Mouse (Mus musculus): ENCODE data around the gene Gm13124. TPM values are rescaled to one million over a fixed set of nuclear protein-coding genes. Genes with fewer than 3 reads are reported as not detected.
"Not testable (repeated sequence)": the region's sequence is repeated elsewhere in the genome, so short reads cannot be mapped to it uniquely, and the experiment has no call there.

The Gm13124 gene
- polyA plus RNA-seq, 1 experiment from 2014 or later = not detected

- 90% methylated on average over 13 of the region's 13 CpGs for WGBS
- H3K9me3 ChIP-seq (ENCODE audit: control insufficient read depth, low read length); H3K9ac ChIP-seq (ENCODE audit: low read length); DNase-seq (ENCODE audit: low spot score); H3K4me2 ChIP-seq (ENCODE audit: low read length); H3K4me3 ChIP-seq (ENCODE audit: low read depth, low read length); H3K36me3 ChIP-seq (ENCODE audit: control insufficient read depth, insufficient read depth, low read length); H3K4me1 ChIP-seq (replicated peaks; ENCODE audit: control insufficient read depth, insufficient read depth, low read length); ATAC-seq (replicated peaks; ENCODE audit: low FRiP score, low TSS enrichment, low read depth); H3K27ac ChIP-seq (ENCODE audit: low read depth); H3K27me3 ChIP-seq (replicated peaks; ENCODE audit: control insufficient read depth, insufficient read depth, low read length): not testable (repeated sequence)
These were observed 19.6 kb downstream of the Gm13124 start for GRCm38 (mm10) chr4:144545339-144545738.

DNA sequence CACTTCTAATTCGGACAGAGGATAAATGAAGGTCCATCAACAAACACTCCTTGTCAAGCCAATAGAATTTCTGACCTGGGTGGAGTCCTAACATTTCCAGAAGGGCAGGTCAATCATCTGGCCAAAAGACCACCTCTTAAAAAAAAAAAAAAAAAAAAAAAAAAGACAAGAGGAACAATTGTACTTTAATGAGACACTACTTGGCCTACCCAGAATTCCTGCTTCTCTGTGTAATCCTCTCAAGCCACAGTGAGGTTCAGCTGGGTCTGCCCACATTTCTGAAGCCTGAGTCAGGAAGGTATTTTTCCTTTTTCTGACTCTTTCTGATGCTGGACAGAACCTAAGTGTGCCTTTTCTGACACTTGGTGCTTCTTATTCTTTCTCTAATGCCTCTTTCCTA is 20.2 kb downstream of the Gm13124 start:
- 89% methylated on average over 1 of the region's 1 CpGs for WGBS
- no peaks in the 10 kb centered on the region for H3K9me3 ChIP-seq (ENCODE audit: control insufficient read depth, low read length)

GRCm38 (mm10) chr4:144519522-144519921 is 45.4 kb downstream of the Gm13124 start, which contains the start of gene 9430007A20Rik:
9430007A20Rik (plus strand) TSS chr4:144519822.
- Histone ChIP-seq H3K9ac (ENCODE audit: low read length) (no peak within 1 kb of the TSS), H3K27ac (ENCODE audit: low read depth) (no peak within 1 kb of the TSS), H3K9me3 (ENCODE audit: control insufficient read depth, low read length) (no peaks in the 10 kb centered on the region), H3K36me3 (ENCODE audit: control insufficient read depth, insufficient read depth, low read length) (no peaks in the 10 kb centered on the region), H3K27me3 (replicated peaks; ENCODE audit: control insufficient read depth, insufficient read depth, low read length) (no peaks in the 10 kb centered on the region), H3K4me1 (replicated peaks; ENCODE audit: control insufficient read depth, insufficient read depth, low read length) (no peaks in the 10 kb centered on the region), H3K4me2 (ENCODE audit: low read length) (no peak within 1 kb of the TSS), H3K4me3 (ENCODE audit: low read depth, low read length) (no peak within 1 kb of the TSS)
- ATAC-seq (replicated peaks; ENCODE audit: low FRiP score, low TSS enrichment, low read depth) (no peak), DNase-seq (ENCODE audit: low spot score) (no peak)
- WGBS = 78% methylated on average over 5 of the region's 5 CpGs

More for the DNA sequence above, 20.2 kb downstream of the Gm13124 start:
- Histone ChIP-seq H3K27me3 (replicated peaks; ENCODE audit: control insufficient read depth, insufficient read depth, low read length) (no peaks in the 10 kb centered on the region), H3K4me2 (ENCODE audit: low read length) (no peak overlapping the region), H3K27ac (ENCODE audit: low read depth) (no peak overlapping the region), H3K4me1 (replicated peaks; ENCODE audit: control insufficient read depth, insufficient read depth, low read length) (no peaks in the 10 kb centered on the region), H3K36me3 (ENCODE audit: control insufficient read depth, insufficient read depth, low read length) (no peaks in the 10 kb centered on the region), H3K4me3 (ENCODE audit: low read depth, low read length) (no peak overlapping the region), H3K9ac (ENCODE audit: low read length) (no peak overlapping the region)
- DNase-seq (ENCODE audit: low spot score) = no peak
- ATAC-seq (replicated peaks; ENCODE audit: low FRiP score, low TSS enrichment, low read depth) = no peak

DNA sequence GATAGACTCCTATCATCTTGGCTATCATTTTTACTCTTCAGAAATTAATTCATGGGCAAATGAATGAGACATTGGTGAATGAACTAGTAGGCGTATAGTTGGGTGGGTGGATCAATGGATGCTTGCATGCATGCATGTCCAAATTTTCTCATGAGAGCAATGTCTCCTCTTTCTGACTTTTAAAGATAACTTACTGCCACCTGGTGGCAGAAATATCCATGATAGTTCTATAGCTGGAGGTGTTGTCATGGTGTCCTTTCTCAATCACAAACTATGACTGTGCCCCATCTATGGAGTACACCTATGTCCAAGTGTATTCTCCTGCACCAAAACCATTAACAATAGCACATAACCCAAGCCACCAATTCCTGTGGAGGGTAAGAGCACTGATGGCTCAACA is 58.4 kb downstream of the Gm13124 start:
- Histone ChIP-seq H3K27me3 (replicated peaks; ENCODE audit: control insufficient read depth, insufficient read depth, low read length) (no peaks in the 10 kb centered on the region), H3K4me1 (replicated peaks; ENCODE audit: control insufficient read depth, insufficient read depth, low read length) (no peaks in the 10 kb centered on the region), H3K9ac (ENCODE audit: low read length) (no peak overlapping the region), H3K4me3 (ENCODE audit: low read depth, low read length) (no peak overlapping the region), H3K27ac (ENCODE audit: low read depth) (no peak overlapping the region), H3K9me3 (ENCODE audit: control insufficient read depth, low read length) (no peaks in the 10 kb centered on the region), H3K36me3 (ENCODE audit: control insufficient read depth, insufficient read depth, low read length) (no peaks in the 10 kb centered on the region), H3K4me2 (ENCODE audit: low read length) (no peak overlapping the region)
- DNase-seq (ENCODE audit: low spot score) (no peak), ATAC-seq (replicated peaks; ENCODE audit: low FRiP score, low TSS enrichment, low read depth) (no peak)
- 64% methylated on average over 1 of the region's 1 CpGs for WGBS

Other genes with a start within 250 kb of the Gm13124 start
- gene Gm13128, start 234.9 kb downstream of the Gm13124 start, polyA plus RNA-seq (2014; fragmentation: Nextera tagmentation; extraction: Ambion mirVana) = not detected in 2 replicates
- gene Gm13119, start 207.2 kb downstream of the Gm13124 start, polyA plus RNA-seq (2014; fragmentation: Nextera tagmentation; extraction: Ambion mirVana) = not detected in 2 replicates
- not detected in 2 replicates for gene Pramef20, start 187.2 kb downstream of the Gm13124 start, polyA plus RNA-seq (2014; fragmentation: Nextera tagmentation; extraction: Ambion mirVana)
- gene Pramef12, start 156.7 kb downstream of the Gm13124 start, polyA plus RNA-seq (2014; fragmentation: Nextera tagmentation; extraction: Ambion mirVana) = 0.11 TPM in 1 of 2 replicates, not detected in the other
- not detected in 2 replicates for gene 1700012P22Rik, start 126.4 kb downstream of the Gm13124 start, polyA plus RNA-seq (2014; fragmentation: Nextera tagmentation; extraction: Ambion mirVana)
- not detected in 2 replicates for gene Gm9944, start 111.8 kb downstream of the Gm13124 start, polyA plus RNA-seq (2014; fragmentation: Nextera tagmentation; extraction: Ambion mirVana)
- gene Aadacl3, start 101.4 kb downstream of the Gm13124 start, polyA plus RNA-seq (2014; fragmentation: Nextera tagmentation; extraction: Ambion mirVana) = not detected in 2 replicates
- not detected in 2 replicates for gene 9430007A20Rik, start 45.3 kb downstream of the Gm13124 start, polyA plus RNA-seq (2014; fragmentation: Nextera tagmentation; extraction: Ambion mirVana)
- not detected in 2 replicates for gene Aadacl4, start 48.6 kb upstream of the Gm13124 start, polyA plus RNA-seq (2014; fragmentation: Nextera tagmentation; extraction: Ambion mirVana)
- not detected in 2 replicates for gene Gm436, start 121.2 kb upstream of the Gm13124 start, polyA plus RNA-seq (2014; fragmentation: Nextera tagmentation; extraction: Ambion mirVana)
- gene Gm13178, start 156.3 kb upstream of the Gm13124 start, polyA plus RNA-seq (2014; fragmentation: Nextera tagmentation; extraction: Ambion mirVana) = not detected in 2 replicates
- not detected in 2 replicates for gene Gm438, start 221.4 kb upstream of the Gm13124 start, polyA plus RNA-seq (2014; fragmentation: Nextera tagmentation; extraction: Ambion mirVana)